Mouse (Mus musculus) bone marrow macrophage, adult 2 months (primary cell): ENCODE measurements around the gene St7.

Experiments used
- CTCF ChIP-seq: IDR thresholded peaks from 2 replicates; pipeline ENCODE4 v1.5.1; 2012; ENCODE audit warnings: low read depth, mild to moderate bottlenecking, low read length, moderate library complexity
- POLR2A ChIP-seq: IDR thresholded peaks from 2 replicates; pipeline ENCODE4 v1.6.1; 2012; ENCODE audit warnings: mild to moderate bottlenecking, low read depth, low read length, borderline replicate concordance

DNA sequence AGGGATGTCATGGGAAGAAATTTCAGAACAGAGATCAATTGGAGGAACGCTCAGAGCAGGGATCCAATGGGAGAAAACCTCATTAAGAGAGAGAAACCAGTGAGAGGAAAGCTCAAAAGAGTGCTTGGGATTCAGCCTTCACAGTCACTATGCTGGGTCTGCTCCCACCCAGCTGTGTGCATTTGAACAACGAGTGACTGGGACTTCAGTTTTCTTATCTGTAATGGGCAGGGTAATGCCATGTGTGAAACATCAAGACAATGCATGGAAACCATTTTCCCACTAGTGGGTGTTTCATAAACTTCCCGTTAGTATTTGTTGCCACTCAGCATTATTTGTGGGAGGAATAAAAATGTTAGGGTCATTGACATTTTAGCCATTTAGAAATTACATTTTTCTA, 111.7 kb downstream of the St7 start:
- TF ChIP-seq CTCF (no peak), POLR2A (no peak)
